Mouse (Mus musculus) heart, embryonic 15.5 days (tissue): ENCODE measurements around the gene Map4k5. TPM values are rescaled to one million over a fixed set of nuclear protein-coding genes. Genes with fewer than 3 reads are reported as not detected.

ENCODE experiments used
- ATAC-seq: fragments of 200-750 bp; cut with Nextera tagmentation; replicated peaks from 2 replicates; pipeline ENCODE4 v1.8.0; 2017; ENCODE audit warnings: low read depth, moderate TSS enrichment; ENCODE audit not compliant: insufficient number of reproducible peaks, insufficient read depth, low FRiP score
- H3K27ac ChIP-seq: fragments of 300-500 bp; sonication (generic); 2 replicates; pipeline ENCODE4 v1.5.1; 2015; ENCODE audit warnings: mild to moderate bottlenecking, inconsistent platforms
- H3K27me3 ChIP-seq: fragments of 300-500 bp; sonication (generic); 2 replicates; pipeline ENCODE4 v1.6.1; 2015; ENCODE audit warnings: inconsistent platforms
- H3K36me3 ChIP-seq: fragments of 300-500 bp; sonication (generic); 2 replicates; pipeline ENCODE4 v1.6.1; 2015; ENCODE audit warnings: mild to moderate bottlenecking, inconsistent platforms
- H3K4me1 ChIP-seq: fragments of 300-500 bp; sonication (generic); replicated peaks from 2 replicates; pipeline ENCODE4 v1.6.1; 2015; ENCODE audit warnings: inconsistent platforms
- H3K4me2 ChIP-seq: fragments of 300-500 bp; sonication (generic); 2 replicates; pipeline ENCODE4 v1.6.1; 2015; ENCODE audit warnings: inconsistent platforms, mild to moderate bottlenecking, moderate library complexity
- H3K4me3 ChIP-seq: fragments of 300-500 bp; sonication (generic); 2 replicates; pipeline ENCODE4 v1.5.1; 2015; ENCODE audit warnings: mild to moderate bottlenecking, inconsistent platforms
- H3K9ac ChIP-seq: fragments of 300-500 bp; sonication (generic); 2 replicates; pipeline ENCODE4 v1.6.1; 2015; ENCODE audit warnings: mild to moderate bottlenecking, inconsistent platforms
- H3K9me3 ChIP-seq: fragments of 300-500 bp; sonication (generic); replicated peaks from 2 replicates; pipeline ENCODE4 v1.6.1; 2016; ENCODE audit warnings: inconsistent platforms
- WGBS: fragments of 180-500 bp; shearing (Covaris S2); methylation state at CpG from one replicate; pipeline ENCODE4 v1.1.7; 2015; ENCODE audit warnings: mixed read lengths; 5-methylcytosine and 5-hydroxymethylcytosine counted together
- microRNA counts: library from miRNA; unstranded; fragments of <30 nt; microRNA quantifications from one replicate; lab custom pipeline; 2016
- microRNA-seq: library from miRNA; unstranded; fragments of <30 nt; microRNA quantifications from one replicate; pipeline ENCODE4, GENCODE M21; 2016
- polyA plus RNA-seq: library from polyadenylated mRNA; unstranded; fragments of >200 nt; fragmentation: Nextera tagmentation; extraction: Ambion mirVana; gene quantifications from 2 replicates; pipeline ENCODE4 v1.2.1, GENCODE M21; 2015

Gene Map4k5
- polyA plus RNA-seq, 1 experiment from 2014 or later, result 27.7 TPM

DNA sequence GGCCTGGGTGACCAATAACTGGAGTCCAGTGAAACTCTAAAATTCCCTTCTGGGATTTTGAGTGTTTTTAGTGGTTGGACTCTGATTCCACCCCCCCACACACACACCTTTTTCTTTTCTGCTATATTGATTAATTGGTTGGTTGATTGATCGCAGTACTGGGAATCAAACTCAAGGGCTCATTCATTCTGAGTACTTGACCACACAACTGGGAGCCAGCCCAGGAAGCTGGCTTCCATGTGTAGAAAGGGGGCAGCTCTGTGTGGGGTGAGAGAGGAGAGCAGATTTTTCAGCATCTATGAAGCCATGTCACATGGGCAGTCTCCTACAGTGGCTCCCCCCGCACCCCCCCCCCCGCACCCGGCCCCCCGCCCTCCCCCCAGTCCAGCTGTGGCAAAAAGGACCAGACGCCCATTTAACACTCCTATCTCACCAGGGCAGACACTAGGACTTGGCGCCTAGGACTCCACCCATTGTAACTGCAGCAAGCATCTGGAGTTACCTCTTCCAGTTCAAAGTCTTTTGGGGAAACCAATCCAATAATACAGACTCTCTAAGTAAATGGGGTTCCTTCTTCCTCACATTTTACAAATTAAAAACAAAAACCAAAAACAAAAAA is 133.6 kb downstream of the Map4k5 start:
- peak overlapping the region; percentile 71 for H3K4me2 ChIP-seq
- 18% methylated on average over 7 of the region's 7 CpGs for WGBS
- no peaks in the 10 kb centered on the region for H3K9me3 ChIP-seq
- ATAC-seq, result no peak
- H3K9ac ChIP-seq, result peak overlapping the region; percentile 47
- H3K4me3 ChIP-seq, result peak overlapping the region; percentile 44
- no peaks in the 10 kb centered on the region for H3K27me3 ChIP-seq
- peaks cover 27% of the 10 kb centered on the region for H3K4me1 ChIP-seq
- H3K36me3 ChIP-seq, result no peaks in the 10 kb centered on the region
- H3K27ac ChIP-seq, result peak overlapping the region; percentile 92

DNA sequence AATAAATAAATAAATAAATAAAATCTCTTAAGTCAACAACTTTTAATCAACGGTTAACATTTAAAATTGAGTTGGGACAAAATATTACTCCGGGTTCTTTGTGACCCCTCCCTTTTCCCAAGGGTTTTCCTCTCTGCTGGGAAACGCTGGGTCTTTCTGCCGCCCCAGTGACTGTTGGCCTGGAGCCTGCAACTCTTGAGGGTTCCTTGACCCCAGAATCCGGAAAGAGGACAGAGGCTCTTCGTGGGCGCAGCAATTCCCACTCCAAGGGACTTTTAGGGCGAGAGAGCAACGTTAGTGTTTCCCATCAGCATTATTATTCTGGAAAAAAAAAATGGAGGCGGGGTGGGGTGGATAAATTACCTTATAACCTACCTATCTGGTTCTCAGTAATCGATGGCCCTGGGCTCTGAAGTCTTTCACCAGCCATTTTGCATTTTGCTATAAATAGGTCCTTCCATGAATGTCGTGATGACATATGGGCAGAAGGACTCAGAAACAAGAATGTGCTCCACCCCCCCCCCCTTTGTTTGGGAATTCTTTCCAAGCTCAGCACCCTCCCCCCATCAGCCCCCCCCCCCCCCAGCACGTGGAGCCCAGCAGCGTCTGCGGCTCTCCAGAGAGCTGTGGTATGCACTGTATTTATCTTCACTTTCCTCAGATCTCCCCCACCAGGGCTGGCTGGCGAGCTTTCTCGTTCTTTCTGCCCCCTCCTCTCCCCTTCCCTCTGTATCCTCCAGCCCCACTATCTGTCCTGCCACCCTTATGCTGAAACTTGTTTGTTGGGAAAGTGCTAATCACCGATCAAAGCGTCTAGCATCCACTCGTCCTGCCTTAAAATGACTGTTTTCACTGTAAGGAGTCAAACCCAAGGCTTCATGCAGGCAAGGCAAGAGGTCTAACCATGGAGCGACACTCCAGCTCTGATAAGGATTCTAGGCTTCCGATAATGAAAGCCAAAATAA is 134.5 kb downstream of the Map4k5 start:
- Histone ChIP-seq H3K27ac (peak overlapping the region; percentile 92), H3K36me3 (no peaks in the 10 kb centered on the region), H3K4me2 (peak overlapping the region; percentile 71), H3K4me3 (peak overlapping the region; percentile 44), H3K9ac (peak overlapping the region; percentile 47), H3K4me1 (peaks cover 27% of the 10 kb centered on the region), H3K27me3 (no peaks in the 10 kb centered on the region), H3K9me3 (no peaks in the 10 kb centered on the region)
- ATAC-seq, result peak; percentile 72
- WGBS, result 4% methylated on average over 22 of the region's 22 CpGs

DNA sequence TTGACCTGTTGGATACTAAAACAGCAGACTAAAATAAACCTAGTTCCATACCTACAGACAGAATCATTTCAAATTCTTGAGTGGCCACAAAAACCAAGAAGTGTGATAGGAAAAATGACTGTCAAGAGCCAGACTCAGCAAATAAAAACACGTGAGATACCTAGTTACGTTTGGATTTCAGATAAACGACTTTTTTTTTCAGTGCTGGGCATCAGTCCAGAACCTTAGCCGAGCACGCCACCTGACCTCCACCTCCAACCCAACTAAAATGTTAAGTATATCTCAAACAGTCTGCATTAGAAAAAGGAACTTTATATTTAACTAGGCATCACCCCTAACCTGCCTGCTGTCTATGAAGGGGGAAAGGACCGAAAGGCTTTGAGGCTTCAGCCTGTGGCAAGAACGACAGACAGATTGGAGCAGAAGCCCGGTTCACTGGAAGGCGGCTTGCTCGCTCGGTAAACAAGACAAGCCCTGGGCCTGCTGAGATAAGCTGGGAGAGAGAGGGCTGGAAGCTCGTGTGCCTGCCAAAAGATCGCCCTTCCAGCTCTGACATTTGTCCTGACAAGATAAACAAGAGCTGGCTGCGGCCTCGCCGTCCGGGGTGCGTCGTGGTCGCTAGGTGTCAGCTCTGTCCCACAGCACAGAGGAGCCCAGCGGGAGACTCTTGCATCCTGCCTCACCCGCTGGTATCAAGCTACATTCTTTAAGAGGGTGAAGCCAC is 135.4 kb downstream of the Map4k5 start:
- Histone ChIP-seq H3K27me3 (no peaks in the 10 kb centered on the region), H3K4me2 (peak overlapping the region; percentile 71), H3K9me3 (no peaks in the 10 kb centered on the region), H3K4me1 (peaks cover 27% of the 10 kb centered on the region), H3K9ac (peak overlapping the region; percentile 52), H3K27ac (peak overlapping the region; percentile 92), H3K4me3 (peak overlapping the region; percentile 44), H3K36me3 (no peaks in the 10 kb centered on the region)
- 3% methylated on average over 22 of the region's 22 CpGs for WGBS
- peak; percentile 88 for ATAC-seq

DNA sequence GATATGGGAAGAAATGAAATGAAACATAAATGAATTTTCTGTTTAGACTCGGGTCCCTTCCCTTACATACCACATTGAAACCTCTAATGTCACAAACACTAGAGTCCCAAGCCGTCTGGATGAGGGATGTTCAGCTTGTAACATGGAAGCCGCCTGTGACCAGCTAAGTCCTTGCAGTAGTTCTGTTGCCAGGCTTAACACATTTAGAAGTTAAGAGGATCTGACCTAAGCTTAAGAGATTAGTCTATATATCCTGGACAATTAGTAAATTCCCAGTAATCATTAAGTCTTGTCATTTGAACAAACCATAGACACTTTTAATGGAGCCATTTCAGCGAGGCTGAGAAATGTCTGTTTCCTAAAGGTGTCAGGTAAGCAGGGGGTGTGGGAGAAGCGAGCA is 137.0 kb downstream of the Map4k5 start:
- no peak for ATAC-seq
- no peak overlapping the region for H3K4me2 ChIP-seq

DNA sequence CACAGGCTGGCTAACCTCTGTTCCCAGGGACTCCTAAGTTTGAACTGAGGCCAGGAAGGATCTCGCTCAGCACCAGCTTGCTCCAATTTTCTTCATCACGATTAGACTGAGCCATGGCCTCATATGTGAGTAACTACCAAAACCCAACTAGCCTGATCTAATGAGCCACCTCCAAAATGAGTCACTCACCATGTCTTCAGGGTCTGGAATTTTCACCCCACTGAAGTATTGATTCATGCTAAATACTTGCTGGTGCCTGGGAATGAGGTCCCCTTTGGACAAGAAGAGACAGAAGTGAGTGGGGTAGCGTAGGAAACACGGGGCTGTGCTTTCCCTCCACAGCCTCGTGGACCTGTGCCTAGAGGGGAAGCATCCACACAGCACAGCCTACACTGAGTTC is 139.1 kb downstream of the Map4k5 start:
- no peak overlapping the region for H3K4me2 ChIP-seq
- no peaks in the 10 kb centered on the region for H3K27me3 ChIP-seq
- ATAC-seq, result no peak
- 71% methylated on average over 5 of the region's 5 CpGs for WGBS
- no peak overlapping the region for H3K27ac ChIP-seq
- no peak overlapping the region for H3K9ac ChIP-seq
- no peak overlapping the region for H3K4me3 ChIP-seq
- peaks cover 27% of the 10 kb centered on the region for H3K4me1 ChIP-seq
- H3K9me3 ChIP-seq, result no peaks in the 10 kb centered on the region
- H3K36me3 ChIP-seq, result peaks cover 4% of the 10 kb centered on the region; the same call in 1 of the 2 replicates

More for the DNA sequence above, 137.0 kb downstream of the Map4k5 start:
- H3K4me3 ChIP-seq, result no peak overlapping the region
- H3K27me3 ChIP-seq, result no peaks in the 10 kb centered on the region
- no peak overlapping the region for H3K9ac ChIP-seq
- H3K4me1 ChIP-seq, result peaks cover 36% of the 10 kb centered on the region
- no peaks in the 10 kb centered on the region for H3K36me3 ChIP-seq
- WGBS, result 74% methylated on average over 5 of the region's 5 CpGs
- H3K27ac ChIP-seq, result no peak overlapping the region
- no peaks in the 10 kb centered on the region for H3K9me3 ChIP-seq

MicroRNAs encoded within 50 kb of the gene (microRNA counts, 519-probe panel; counts per million panel counts)
- not detected for microRNA mmu-miR-681 (lab: Ali Mortazavi, UCI)

Small RNAs within 50 kb of the gene (microRNA-seq; reads per million reads assigned to microRNA genes)
- gene Mir681, result not detected

Other genes starting within 250 kb of the Map4k5 start
- 6.7 and 7.4 TPM in 2 replicates for gene Sos2, start 211.3 kb downstream of the Map4k5 start, polyA plus RNA-seq
- 15.4 and 16.4 TPM in 2 replicates for gene L2hgdh, start 168.3 kb downstream of the Map4k5 start, polyA plus RNA-seq
- 27.9 and 28.8 TPM in 2 replicates for gene Atp5s, start 168.2 kb downstream of the Map4k5 start, polyA plus RNA-seq
- gene Cdkl1, start 101.9 kb downstream of the Map4k5 start, polyA plus RNA-seq, result 4.6 and 7.1 TPM in 2 replicates
- gene Atl1, start 586 bp downstream of the Map4k5 start, polyA plus RNA-seq, result 6.6 and 7.1 TPM in 2 replicates
- gene Sav1, start 93.8 kb upstream of the Map4k5 start, polyA plus RNA-seq, result 4.9 and 5.7 TPM in 2 replicates
- 6.6 and 10.2 TPM in 2 replicates for gene Nin, start 220.5 kb upstream of the Map4k5 start, polyA plus RNA-seq